In genomic region chr7:12818521-12819295, GRCm38 (mm10) we compare ENCODE assay signal across 1 mouse cellular context.
TF ChIP-seq lines count a peak whose summit lies in the region.

Zfp329 (minus strand) TSS chr7:12818858.

TF ChIP-seq in CH12.LX, 34 proteins besides CTCF, POLR2A, EP300 and RAD21 (continued from another document):
- TF ChIP-seq SMC3 (IDR thresholded peaks at IDR 0.05; ENCODE audit: low read depth, low read length) (no peak), ZKSCAN1 (IDR thresholded peaks at IDR 0.05; ENCODE audit: borderline replicate concordance, low read depth, low read length) (no peak), E2F4 (IDR thresholded peaks at IDR 0.05; ENCODE audit: insufficient replicate concordance, low read depth, low read length) (no peak), POLR2AphosphoS2 (IDR thresholded peaks at IDR 0.05; ENCODE audit: low read depth, low read length) (peak; percentile 68; the same call in 1 of the 2 replicates), CHD2 (IDR thresholded peaks at IDR 0.05; ENCODE audit: low read length) (no peak), HCFC1 (IDR thresholded peaks at IDR 0.05; ENCODE audit: low read depth, low read length) (peak; percentile 74), TCF12 (IDR thresholded peaks at IDR 0.05; ENCODE audit: low read depth, low read length) (peak; percentile 75), NELFE (IDR thresholded peaks at IDR 0.05; ENCODE audit: low read depth, low read length) (peak; percentile 89), JUND (conservative IDR thresholded peaks at IDR 0.05; ENCODE audit: low read depth, low read length) (no peak), KAT2A (IDR thresholded peaks at IDR 0.05; ENCODE audit: insufficient replicate concordance, low read length) (no peak), USF1 (IDR thresholded peaks at IDR 0.05; ENCODE audit: low read depth, low read length) (no peak), GABPA (IDR thresholded peaks at IDR 0.05; ENCODE audit: insufficient replicate concordance, low read depth, low read length) (no peak), JUN (IDR thresholded peaks at IDR 0.05; ENCODE audit: insufficient read depth, low read depth, low read length) (no peak), ZMIZ1 (IDR thresholded peaks at IDR 0.05; ENCODE audit: low read depth, low read length) (peak; percentile 69; the same call in 1 of the 2 replicates), ZC3H11A (IDR thresholded peaks at IDR 0.05; ENCODE audit: low read depth, low read length) (no peak), BHLHE40 (IDR thresholded peaks at IDR 0.05; ENCODE audit: low read depth, low read length) (0 out of 2 replicates have a peak, but pooled peaks have one; percentile 19), MAFK (IDR thresholded peaks at IDR 0.05; ENCODE audit: insufficient replicate concordance, low read length) (no peak), MAX (IDR thresholded peaks at IDR 0.05; ENCODE audit: low read length) (no peak), PAX5 (IDR thresholded peaks at IDR 0.05; ENCODE audit: low read length) (no peak), SIN3A (IDR thresholded peaks at IDR 0.05; ENCODE audit: low read length) (peak; percentile 68; the same call in 1 of the 2 replicates), MYC (IDR thresholded peaks at IDR 0.05; ENCODE audit: low read depth, low read length) (0 out of 2 replicates have a peak, but pooled peaks have one; percentile 39)
